Mouse (Mus musculus) A20 (cell line): ENCODE results near the gene C2.
"Not testable (repeated sequence)": the region's sequence is repeated elsewhere in the genome, so short reads cannot be mapped to it uniquely, and the experiment has no call there.

Experiments
- DNase-seq: peaks from one replicate; pipeline ENCODE4 v3.0.0-alpha.2; 2011; ENCODE audit warnings: low read depth, low spot score

The C2 gene

GRCm38 (mm10) chr17:34837464-34838324 lies 60.4 kb downstream of the C2 start:
- DNase-seq, result no peak

DNA sequence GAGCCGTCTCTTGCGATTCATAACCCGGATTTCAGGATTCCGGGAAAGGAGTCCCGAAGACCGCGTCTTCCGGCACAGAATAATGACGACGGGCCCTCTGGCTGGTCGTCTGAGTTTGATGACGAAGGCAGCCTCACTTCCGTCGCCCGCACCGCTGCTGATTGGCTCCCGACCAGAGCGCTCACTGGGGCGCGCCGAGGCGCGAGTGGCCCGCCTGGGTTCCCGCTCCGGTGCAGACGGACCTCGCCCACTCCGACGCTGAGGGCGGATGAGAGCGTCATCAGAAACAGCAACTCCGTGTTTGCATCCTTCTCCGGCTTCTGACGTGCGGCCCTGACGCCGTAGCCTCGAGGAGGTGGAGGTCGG lies 61.2 kb downstream of the C2 start, which contains the start of the genes Stk19 and Dxo:
Stk19 (minus strand) TSS at position 90 of the 366 bp plus-strand sequence.
Dxo (plus strand) TSS at position 164 of the 366 bp plus-strand sequence.
- DNase-seq, result peak; percentile 97

- no peak for DNase-seq
Measured at GRCm38 (mm10) chr17:34836155-34836855, 61.8 kb downstream of the C2 start.

DNA sequence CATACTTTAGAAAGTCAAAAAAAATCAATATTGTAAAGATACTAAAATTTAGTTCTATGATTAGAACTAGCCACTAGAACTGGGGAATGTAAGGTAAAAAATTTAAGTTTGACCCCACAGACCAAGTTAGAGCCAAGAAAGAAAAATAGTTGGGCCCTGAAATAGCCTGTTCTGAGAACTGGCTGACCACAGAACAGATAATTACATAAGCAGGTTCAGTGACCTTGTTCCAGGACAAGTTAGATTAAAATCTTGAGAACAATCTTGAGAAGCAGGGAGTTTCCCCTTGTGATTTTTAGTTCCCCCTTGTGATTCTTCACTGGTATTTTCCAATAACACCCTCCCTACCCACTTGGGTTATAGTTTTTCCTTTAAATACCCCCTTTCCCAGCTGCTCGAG lies 67.3 kb downstream of the C2 start:
- not testable (repeated sequence) for DNase-seq

GRCm38 (mm10) chr17:34814818-34815370 lies 83.2 kb downstream of the C2 start:
- no peak for DNase-seq

GRCm38 (mm10) chr17:34813747-34814146 lies 84.3 kb downstream of the C2 start:
- DNase-seq, result peak; percentile 55
